Mouse (Mus musculus) thymus, adult 2 months (tissue): ENCODE data around the gene Schip1. TPM values are rescaled to one million over a fixed set of nuclear protein-coding genes. Genes with fewer than 3 reads are reported as not detected.

Experiments
- DNase-seq: peaks from one replicate; pipeline ENCODE4 v3.0.0; 2021
- H3K27ac ChIP-seq: fragments of 200-500 bp; 2 replicates; pipeline ENCODE4 v1.5.1; 2012; ENCODE audit warnings: low read length, control low read depth; ENCODE audit not compliant: control insufficient read depth, insufficient read depth
- H3K27me3 ChIP-seq: fragments of 200-500 bp; 2 replicates; pipeline ENCODE4 v1.6.1; 2012; ENCODE audit warnings: mild to moderate bottlenecking, low read length, moderate library complexity, mixed read lengths; ENCODE audit not compliant: control insufficient read depth, insufficient read depth
- H3K36me3 ChIP-seq: fragments of 200-500 bp; 2 replicates; pipeline ENCODE4 v1.6.1; 2012; ENCODE audit warnings: mild to moderate bottlenecking, low read length, moderate library complexity; ENCODE audit not compliant: control insufficient read depth, insufficient read depth
- H3K4me1 ChIP-seq: fragments of 200-500 bp; replicated peaks from 2 replicates; pipeline ENCODE4 v1.6.1; 2012; ENCODE audit warnings: low read length; ENCODE audit not compliant: control insufficient read depth, insufficient read depth
- H3K4me3 ChIP-seq: fragments of 200-500 bp; 2 replicates; pipeline ENCODE4 v1.5.1; 2012; ENCODE audit warnings: mild to moderate bottlenecking, low read length, control low read depth, moderate library complexity; ENCODE audit not compliant: control insufficient read depth, insufficient read depth
- CTCF ChIP-seq: fragments of 200-500 bp; IDR thresholded peaks from 2 replicates; pipeline ENCODE4 v1.5.1; 2012; ENCODE audit warnings: mild to moderate bottlenecking, control low read depth, low read length, moderate library complexity, borderline replicate concordance; ENCODE audit not compliant: control insufficient read depth, poor library complexity, insufficient read depth; ENCODE audit errors: extremely low read depth
- POLR2A ChIP-seq: fragments of 200-500 bp; IDR thresholded peaks from 2 replicates; pipeline ENCODE4 v1.6.1; 2012; ENCODE audit warnings: mild to moderate bottlenecking, low read length, control low read depth, moderate library complexity; ENCODE audit not compliant: control insufficient read depth, poor library complexity, insufficient read depth; ENCODE audit errors: extremely low read depth
- WGBS: fragments of 180-500 bp; shearing (Covaris S2); methylation state at CpG from one replicate; pipeline ENCODE4 v1.1.7; 2018; 5-methylcytosine and 5-hydroxymethylcytosine counted together
- polyA plus RNA-seq: library from polyadenylated mRNA; depleted of rRNA; stranded (reverse); fragments of >200 nt; gene quantifications from 2 replicates; pipeline ENCODE4 v1.2.3, GENCODE M21; 2012

Gene Schip1
- polyA plus RNA-seq, 1 experiment: 3.2 TPM

DNA sequence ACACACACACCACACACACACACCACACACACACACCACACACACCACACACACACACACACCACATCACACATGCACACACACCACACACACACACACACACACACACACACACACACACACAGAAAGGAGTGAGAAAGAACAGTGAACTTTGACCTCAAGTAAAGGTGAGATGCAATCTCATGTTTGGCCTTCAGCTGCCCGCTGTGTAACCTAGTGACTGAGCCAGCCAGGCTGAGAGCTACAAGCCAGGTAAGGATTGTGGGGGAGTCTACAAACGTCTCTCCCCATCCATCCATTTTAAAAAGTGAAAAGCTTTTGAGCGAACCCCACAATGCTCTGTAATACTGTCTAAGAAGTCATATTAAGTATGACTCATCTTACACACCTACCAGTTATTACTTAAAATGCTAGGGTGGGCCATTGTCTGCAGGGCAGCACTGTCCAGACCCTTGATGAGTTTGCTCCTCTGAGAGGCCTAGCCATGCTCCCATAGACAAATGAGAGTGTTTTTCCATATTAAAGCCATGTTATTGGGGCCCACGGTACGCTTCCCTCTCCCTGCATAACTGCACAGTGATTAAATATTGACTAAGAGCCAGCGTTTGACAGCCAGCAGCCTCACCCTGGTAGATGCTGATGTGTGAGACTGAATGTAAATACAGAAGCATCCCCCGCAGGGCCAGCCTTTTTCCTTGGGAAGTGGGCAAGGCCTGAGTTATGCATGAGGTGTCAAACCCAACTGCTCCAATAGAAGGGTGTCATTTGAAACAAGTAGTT is 448.9 kb downstream of the Schip1 start:
- Histone ChIP-seq H3K4me1 (no peaks in the 10 kb centered on the region), H3K27me3 (no peaks in the 10 kb centered on the region), H3K36me3 (no peaks in the 10 kb centered on the region), H3K27ac (no peak overlapping the region), H3K4me3 (no peak overlapping the region)
- 94% methylated on average over 7 of the region's 7 CpGs for WGBS
- TF ChIP-seq POLR2A: no peak
- TF ChIP-seq CTCF: no peak
- no peak for DNase-seq

DNA sequence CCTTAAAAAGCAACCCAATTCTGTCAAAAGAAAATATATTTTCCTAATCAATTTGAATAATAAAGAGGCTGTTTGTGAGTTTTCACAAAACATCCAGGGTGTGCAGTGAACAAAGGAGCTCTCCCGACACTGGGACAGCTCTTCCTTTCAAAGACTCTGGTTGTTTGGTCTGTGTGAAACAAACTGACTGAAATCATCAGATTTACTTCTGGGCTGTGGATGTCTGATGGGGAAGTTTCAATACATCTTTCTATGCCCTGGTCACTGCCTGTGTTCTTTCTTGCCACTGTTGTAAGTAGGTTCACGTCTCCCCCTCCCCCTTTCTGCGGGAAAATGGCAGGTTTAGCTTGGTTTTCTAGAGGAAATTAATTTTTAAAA is 449.5 kb downstream of the Schip1 start:
- Histone ChIP-seq H3K27me3 (no peaks in the 10 kb centered on the region), H3K4me1 (no peaks in the 10 kb centered on the region), H3K27ac (no peak overlapping the region), H3K4me3 (no peak overlapping the region), H3K36me3 (no peaks in the 10 kb centered on the region)
- DNase-seq: no peak
- TF ChIP-seq CTCF (no peak), POLR2A (no peak)
- 97% methylated on average over 3 of the region's 3 CpGs for WGBS

DNA sequence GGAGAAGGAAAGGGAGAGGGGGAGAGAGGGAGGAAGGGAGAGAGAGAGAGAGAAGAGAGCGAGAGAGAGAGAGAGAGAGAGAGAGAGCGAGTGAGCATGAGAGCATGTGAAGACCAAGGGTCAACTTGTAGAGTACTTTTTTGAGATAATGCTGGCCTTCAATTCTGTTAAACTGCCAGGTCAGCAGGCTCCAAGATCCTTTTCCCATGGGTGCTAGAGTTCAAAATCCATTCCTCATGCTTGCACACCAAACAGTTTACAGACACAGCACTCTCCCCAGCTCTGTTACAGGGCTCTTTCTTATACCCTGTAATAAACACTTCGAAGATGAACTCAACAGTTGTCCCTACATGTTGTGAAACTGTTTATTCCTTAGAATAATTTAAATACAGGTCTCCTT is 450.1 kb downstream of the Schip1 start:
- WGBS: 92% methylated on average over 3 of the region's 3 CpGs
- H3K4me3 ChIP-seq: no peak overlapping the region
- DNase-seq: no peak

DNA sequence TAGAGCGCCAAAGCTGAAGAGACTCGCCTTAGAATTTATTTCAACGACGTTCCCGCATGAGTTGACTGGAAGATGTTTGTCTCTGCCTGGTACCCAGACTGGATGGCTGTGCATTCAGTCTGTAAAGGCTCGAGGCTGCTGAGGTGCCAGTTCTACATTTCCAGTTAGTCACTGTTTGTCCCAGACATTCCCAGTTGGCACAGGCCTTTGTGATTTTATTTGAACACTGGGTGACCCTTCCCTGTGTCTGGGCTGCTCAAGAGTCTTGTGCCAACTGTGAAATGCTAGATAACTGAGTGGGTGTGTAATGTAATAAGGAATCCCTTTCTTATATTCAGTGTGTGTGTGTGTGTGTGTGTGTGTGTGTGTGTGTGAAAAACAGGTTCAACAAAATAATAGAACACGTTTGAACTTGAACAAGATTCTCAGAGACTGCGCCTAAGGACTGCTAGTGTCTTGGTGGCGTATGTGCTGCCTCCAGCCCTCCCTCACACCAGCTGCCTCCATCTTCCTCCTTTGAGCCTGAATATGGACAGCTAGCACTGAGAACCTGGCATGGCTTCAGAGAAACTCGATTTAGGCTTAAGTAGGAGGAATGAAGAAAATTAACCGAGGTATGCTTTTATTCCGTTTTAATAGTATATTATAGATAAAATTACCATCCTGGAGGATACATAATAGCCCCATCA is 451.9 kb downstream of the Schip1 start:
- Histone ChIP-seq H3K36me3 (no peaks in the 10 kb centered on the region), H3K4me3 (no peak overlapping the region), H3K4me1 (no peaks in the 10 kb centered on the region), H3K27ac (no peak overlapping the region), H3K27me3 (no peaks in the 10 kb centered on the region)
- 90% methylated on average over 12 of the region's 12 CpGs for WGBS
- no peak for DNase-seq
- TF ChIP-seq POLR2A (no peak), CTCF (no peak)

More for the DNA sequence above, 450.1 kb downstream of the Schip1 start:
- Histone ChIP-seq H3K27me3 (no peaks in the 10 kb centered on the region), H3K27ac (no peak overlapping the region), H3K36me3 (no peaks in the 10 kb centered on the region), H3K4me1 (no peaks in the 10 kb centered on the region)
- TF ChIP-seq CTCF (no peak), POLR2A (no peak)

DNA sequence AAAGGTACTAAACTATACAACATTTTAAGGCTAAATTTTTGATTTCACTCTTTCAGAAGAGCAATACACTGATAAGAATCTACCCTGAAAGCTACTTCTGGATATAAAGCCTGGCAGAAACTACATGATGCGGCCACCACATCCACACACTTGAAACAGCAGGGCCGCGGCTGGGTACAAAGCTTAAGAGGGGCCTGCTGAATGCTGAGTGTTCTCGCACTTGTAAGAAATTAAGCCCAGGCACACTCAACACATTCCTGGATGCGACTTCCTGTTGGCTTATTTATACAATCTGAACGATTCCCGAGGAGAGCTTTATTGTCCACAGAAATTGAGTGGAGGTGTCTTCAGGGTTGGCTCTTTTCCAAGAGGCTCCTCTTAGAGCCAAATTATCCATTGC is 452.6 kb downstream of the Schip1 start:
- Histone ChIP-seq H3K27ac (no peak overlapping the region), H3K36me3 (no peaks in the 10 kb centered on the region), H3K27me3 (no peaks in the 10 kb centered on the region), H3K4me3 (no peak overlapping the region), H3K4me1 (no peaks in the 10 kb centered on the region)
- DNase-seq: no peak
- TF ChIP-seq CTCF (no peak), POLR2A (no peak)
- 85% methylated on average over 7 of the region's 7 CpGs for WGBS

DNA sequence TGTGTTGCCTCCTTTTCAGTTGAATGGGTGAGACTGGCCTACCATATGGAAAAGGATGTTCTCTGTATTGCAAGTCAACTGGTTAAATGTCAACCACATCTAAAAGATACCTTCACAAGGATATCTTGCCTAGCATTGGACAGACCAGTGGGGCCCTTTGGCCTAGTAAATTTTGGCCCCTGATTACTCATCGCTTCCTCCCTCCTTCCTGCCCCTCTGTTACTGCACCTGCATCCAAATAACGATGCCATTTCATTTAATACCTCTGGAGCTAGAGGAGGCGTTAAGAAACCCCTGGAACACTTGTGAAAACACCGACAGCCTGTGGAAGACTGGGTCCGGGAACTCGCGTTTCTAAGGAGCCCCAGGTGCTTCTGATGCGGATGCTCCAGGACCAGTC is 453.4 kb downstream of the Schip1 start:
- WGBS: 91% methylated on average over 8 of the region's 8 CpGs
- no peaks in the 10 kb centered on the region for H3K27me3 ChIP-seq

DNA sequence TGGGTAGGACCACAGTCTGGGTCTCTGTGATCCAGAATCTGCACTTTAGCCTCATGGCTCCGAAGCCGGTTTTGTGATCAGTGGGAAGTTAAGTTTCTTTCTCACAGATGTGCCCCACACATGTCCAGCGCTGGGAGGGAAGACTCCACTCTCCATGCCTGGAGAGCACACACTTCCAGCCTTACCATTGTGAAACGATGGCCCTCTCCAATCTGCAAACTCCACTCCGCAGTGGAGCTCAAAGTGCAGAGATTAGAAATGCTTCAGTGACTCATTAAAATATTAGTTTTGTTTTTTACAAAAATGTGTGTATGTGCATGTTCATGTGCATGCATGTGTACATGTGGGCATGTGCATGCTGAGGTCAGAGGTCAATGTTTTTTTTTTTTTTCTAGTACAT is 454.0 kb downstream of the Schip1 start:
- no peaks in the 10 kb centered on the region for H3K27me3 ChIP-seq
- DNase-seq: no peak

More for the DNA sequence above, 453.4 kb downstream of the Schip1 start:
- Histone ChIP-seq H3K4me3 (no peak overlapping the region), H3K36me3 (no peaks in the 10 kb centered on the region), H3K4me1 (no peaks in the 10 kb centered on the region), H3K27ac (no peak overlapping the region)
- TF ChIP-seq CTCF (no peak), POLR2A (no peak)
- DNase-seq: no peak

More for the DNA sequence above, 454.0 kb downstream of the Schip1 start:
- H3K27ac ChIP-seq: no peak overlapping the region
- H3K4me3 ChIP-seq: no peak overlapping the region
- 100% methylated on average over 5 of the region's 5 CpGs for WGBS
- no peaks in the 10 kb centered on the region for H3K4me1 ChIP-seq
- TF ChIP-seq CTCF (no peak), POLR2A (no peak)
- no peaks in the 10 kb centered on the region for H3K36me3 ChIP-seq
